14 mouse cellular contexts compared by ENCODE assay signal in genomic region chr19:3577265-3577910, GRCm38 (mm10). TPM values are rescaled to one million over a fixed set of nuclear protein-coding genes. Genes with fewer than 3 reads are reported as not detected.
DNase-seq lines count a peak whose midpoint lies in the region; ATAC-seq and TF ChIP-seq lines count a peak whose summit lies in the region.
"Had no signal": no experiment of that assay in that cellular context is flagged by ENCODE, and none has a peak within 500 bp of the region (broad histone marks: within the 10 kb centered on the region; RNA-seq: fewer than 3 reads in every experiment).

No protein-coding gene starts in this region.

- no peaks in the 10 kb centered on the region for H3K27me3 ChIP-seq in heart, embryonic 12.5 days (replicated peaks)
- H3K27me3 ChIP-seq in lung, postnatal 0 days (replicated peaks; ENCODE audit: insufficient read depth, low read length): no peaks in the 10 kb centered on the region
- no peaks in the 10 kb centered on the region for H3K27me3 ChIP-seq in heart, embryonic 16.5 days (ENCODE audit: control insufficient read depth, insufficient read depth, low read length)
- H3K27me3 ChIP-seq in liver, embryonic 13.5 days: no peaks in the 10 kb centered on the region
- no peaks in the 10 kb centered on the region for H3K27me3 ChIP-seq in forebrain, embryonic 11.5 days (ENCODE audit: control insufficient read depth, insufficient read depth, low read length)
- H3K27me3 ChIP-seq: embryonic facial prominence, embryonic 15.5 days; Patski had no signal

- H3K4me3 ChIP-seq in heart, embryonic 12.5 days: no peak overlapping the region
- H3K4me3 ChIP-seq in lung, postnatal 0 days (ENCODE audit: low read depth, low read length): no peak overlapping the region
- no peak overlapping the region for H3K4me3 ChIP-seq in heart, embryonic 16.5 days (ENCODE audit: low read length)
- no peak overlapping the region; the same call in 1 of the 2 replicates for H3K4me3 ChIP-seq in liver, embryonic 13.5 days (replicated peaks)
- no peak overlapping the region for H3K4me3 ChIP-seq in forebrain, embryonic 11.5 days (ENCODE audit: low read depth, low read length)

- no peak for TF ChIP-seq EP300 in lung, postnatal 0 days (IDR thresholded peaks at IDR 0.05)

- no peaks in the 10 kb centered on the region for H3K9me3 ChIP-seq in heart, embryonic 12.5 days (replicated peaks)
- no peaks in the 10 kb centered on the region for H3K9me3 ChIP-seq in lung, postnatal 0 days (ENCODE audit: low read length)
- H3K9me3 ChIP-seq in heart, embryonic 16.5 days (replicated peaks; ENCODE audit: control insufficient read depth, low read length): no peaks in the 10 kb centered on the region
- no peaks in the 10 kb centered on the region for H3K9me3 ChIP-seq in liver, embryonic 13.5 days (replicated peaks)
- no peaks in the 10 kb centered on the region for H3K9me3 ChIP-seq in forebrain, embryonic 11.5 days (ENCODE audit: control insufficient read depth, low read length)
- H3K9me3 ChIP-seq: embryonic facial prominence, embryonic 15.5 days had no signal

- TF ChIP-seq CTCF in lung, postnatal 0 days (IDR thresholded peaks at IDR 0.05): no peak

- H3K9ac ChIP-seq in heart, embryonic 12.5 days: no peak overlapping the region; the same call in 1 of the 2 replicates
- no peak overlapping the region for H3K9ac ChIP-seq in lung, postnatal 0 days (replicated peaks; ENCODE audit: low read depth)
- no peak overlapping the region for H3K9ac ChIP-seq in heart, embryonic 16.5 days (ENCODE audit: low read length)
- 0 out of 2 replicates have a peak overlapping the region, but pooled peaks have one; percentile 76 for H3K9ac ChIP-seq in liver, embryonic 13.5 days
- no peak overlapping the region for H3K9ac ChIP-seq in forebrain, embryonic 11.5 days (ENCODE audit: low read length)
- H3K9ac ChIP-seq: embryonic facial prominence, embryonic 15.5 days had no signal

- peak overlapping the region; percentile 30 for H3K4me2 ChIP-seq in heart, embryonic 12.5 days
- H3K4me2 ChIP-seq in lung, postnatal 0 days (replicated peaks; ENCODE audit: low read depth, low read length): no peak overlapping the region
- no peak overlapping the region for H3K4me2 ChIP-seq in heart, embryonic 16.5 days (ENCODE audit: low read depth, low read length)
- peak overlapping the region; percentile 74 for H3K4me2 ChIP-seq in liver, embryonic 13.5 days
- no peak overlapping the region for H3K4me2 ChIP-seq in forebrain, embryonic 11.5 days (ENCODE audit: low read depth, low read length, severe bottlenecking)

- H3K36me3 ChIP-seq in heart, embryonic 12.5 days: no peaks in the 10 kb centered on the region
- H3K36me3 ChIP-seq in lung, postnatal 0 days (ENCODE audit: insufficient read depth, low read length): no peaks in the 10 kb centered on the region
- no peaks in the 10 kb centered on the region for H3K36me3 ChIP-seq in heart, embryonic 16.5 days (ENCODE audit: control insufficient read depth, insufficient read depth)
- H3K36me3 ChIP-seq in liver, embryonic 13.5 days: no peaks in the 10 kb centered on the region
- H3K36me3 ChIP-seq in forebrain, embryonic 11.5 days (ENCODE audit: control insufficient read depth, insufficient read depth, low read length): no peaks in the 10 kb centered on the region
- H3K36me3 ChIP-seq: embryonic facial prominence, embryonic 15.5 days had no signal

- peaks cover 38% of the 10 kb centered on the region for H3K4me1 ChIP-seq in heart, embryonic 12.5 days (replicated peaks)
- H3K4me1 ChIP-seq in lung, postnatal 0 days (ENCODE audit: insufficient read depth, low read depth, low read length): peaks cover 13% of the 10 kb centered on the region
- peaks cover 34% of the 10 kb centered on the region for H3K4me1 ChIP-seq in heart, embryonic 16.5 days (ENCODE audit: control insufficient read depth, insufficient read depth, low read length)
- peaks cover 47% of the 10 kb centered on the region for H3K4me1 ChIP-seq in liver, embryonic 13.5 days (replicated peaks)
- H3K4me1 ChIP-seq in forebrain, embryonic 11.5 days (replicated peaks; ENCODE audit: control insufficient read depth, insufficient read depth, low read length): peaks cover 6% of the 10 kb centered on the region; the same call in 1 of the 2 replicates

- no peak for ATAC-seq in heart, embryonic 12.5 days (ENCODE audit: insufficient number of reproducible peaks, low FRiP score)
- no peak for ATAC-seq in lung, postnatal 0 days
- ATAC-seq in heart, embryonic 16.5 days (replicated peaks; ENCODE audit: extremely low read depth, insufficient read depth, low FRiP score): no peak
- ATAC-seq in liver, embryonic 13.5 days (ENCODE audit: low read depth): no peak
- ATAC-seq in forebrain, embryonic 11.5 days (replicated peaks; ENCODE audit: low FRiP score): no peak
- ATAC-seq: inflammation-experienced regulatory T-cells, adult 6 months; Patski had no signal

- H3K27ac ChIP-seq in heart, embryonic 12.5 days (ENCODE audit: poor library complexity, severe bottlenecking): peak overlapping the region; percentile 95
- H3K27ac ChIP-seq in lung, postnatal 0 days (ENCODE audit: low read length): no peak overlapping the region
- peak overlapping the region; percentile 68 for H3K27ac ChIP-seq in heart, embryonic 16.5 days (ENCODE audit: low read length)
- H3K27ac ChIP-seq in liver, embryonic 13.5 days: peak overlapping the region; percentile 91
- H3K27ac ChIP-seq in forebrain, embryonic 11.5 days (ENCODE audit: low read depth, low read length): no peak overlapping the region

- WGBS in heart, embryonic 12.5 days: 43% methylated on average over 4 of the region's 4 CpGs
- WGBS in lung, postnatal 0 days: 53% methylated on average over 4 of the region's 4 CpGs
- WGBS in heart, embryonic 16.5 days: 49% methylated on average over 4 of the region's 4 CpGs
- 56% methylated on average over 4 of the region's 4 CpGs for WGBS in liver, embryonic 13.5 days (ENCODE audit: insufficient replicate concordance)
- WGBS in forebrain, embryonic 11.5 days: 88% methylated on average over 4 of the region's 4 CpGs

- no peak for DNase-seq in heart, postnatal 4 days
- DNase-seq in lung, postnatal 10 days: peak; percentile 12
- DNase-seq in lung, postnatal 0 days (ENCODE audit: low spot score): no peak
- DNase-seq in liver, embryonic 13.5 days: no peak
- DNase-seq in thymus, postnatal 10 days (ENCODE audit: low spot score in 2 of 2): no peak
- no peak for DNase-seq in forebrain, embryonic 11.5 days (ENCODE audit: low spot score)
- DNase-seq: adrenal gland, adult 2 months; kidney, postnatal 36 days; spleen, adult 18-20 months had no signal

RNA-seq across cellular contexts. Expression of gene Ppp6r3, which starts 1.8 kb away (rescaled TPM):
- 59.5 and 62.7 TPM in 2 replicates for polyA plus RNA-seq in heart, embryonic 12.5 days (2016; fragmentation: Nextera tagmentation; extraction: Ambion mirVana)
- total RNA-seq in heart, postnatal 4 days (2021): 100 to 1,000 TPM; 108 TPM
- polyA plus RNA-seq in lung, postnatal 0 days (2015; fragmentation: Nextera tagmentation; extraction: Ambion mirVana): 30.6 and 33.6 TPM in 2 replicates
- polyA plus RNA-seq in heart, embryonic 16.5 days (2015; fragmentation: Nextera tagmentation; extraction: Ambion mirVana): 52.1 and 53.3 TPM in 2 replicates
- polyA plus RNA-seq in liver, embryonic 13.5 days (2015; fragmentation: Nextera tagmentation; extraction: Ambion mirVana): 22.3 and 28.0 TPM in 2 replicates
- polyA plus RNA-seq in forebrain, embryonic 11.5 days (2014; fragmentation: Nextera tagmentation; extraction: Ambion mirVana): 92.3 and 94.1 TPM in 2 replicates

Comparison
In these comparisons a context has a peak if more than half of its experiments do, and no peak if none do; other contexts are left out.
1. H3K4me2 ChIP-seq: peak in heart, embryonic 12.5 days (single experiment) and liver, embryonic 13.5 days (single experiment); none in lung, postnatal 0 days (single experiment), heart, embryonic 16.5 days (single experiment) and forebrain, embryonic 11.5 days (single experiment).
2. H3K27ac ChIP-seq: peak in heart, embryonic 12.5 days (single experiment), heart, embryonic 16.5 days (single experiment) and liver, embryonic 13.5 days (single experiment); none in lung, postnatal 0 days (single experiment) and forebrain, embryonic 11.5 days (single experiment).